Mouse (Mus musculus): ENCODE data around the gene Zfp568. TPM values are rescaled to one million over a fixed set of nuclear protein-coding genes. Genes with fewer than 3 reads are reported as not detected.
A peak's percentile ranks its signal among the peaks of the same experiment; 100 is the strongest.

Gene Zfp568
- total RNA-seq, 2 experiments from 2014 or later, result 12.8 to 16.1 TPM

DNA sequence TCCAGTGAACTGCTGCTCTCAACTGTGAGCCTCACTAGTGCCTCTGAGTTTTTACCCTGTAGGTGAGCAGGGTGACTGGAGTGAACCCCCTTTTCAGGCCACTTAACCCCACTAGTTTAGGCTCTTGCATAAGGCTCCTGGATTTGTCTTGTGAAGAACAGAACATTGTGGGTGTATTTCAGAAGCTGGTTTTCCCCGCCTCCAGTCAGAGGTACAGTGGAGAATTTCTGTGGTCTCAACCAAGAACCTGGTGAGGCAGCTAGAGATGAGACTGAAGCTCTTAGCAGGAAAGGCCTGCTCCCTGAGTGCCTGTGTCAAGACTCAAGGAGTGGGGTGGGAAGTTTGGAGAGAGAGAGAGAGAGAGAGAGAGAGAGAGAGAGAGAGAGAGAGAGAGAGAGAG, 23.8 kb downstream of the Zfp568 start:
- Histone ChIP-seq H3K27ac (peak overlapping the region; percentile 92), H3K4me3 (no peak overlapping the region)
- intact Hi-C loops (cut with DNase I), result no loop called here
- no peak for DNase-seq
- no peak for TF ChIP-seq CTCF (IDR thresholded peaks at IDR 0.05)

DNA sequence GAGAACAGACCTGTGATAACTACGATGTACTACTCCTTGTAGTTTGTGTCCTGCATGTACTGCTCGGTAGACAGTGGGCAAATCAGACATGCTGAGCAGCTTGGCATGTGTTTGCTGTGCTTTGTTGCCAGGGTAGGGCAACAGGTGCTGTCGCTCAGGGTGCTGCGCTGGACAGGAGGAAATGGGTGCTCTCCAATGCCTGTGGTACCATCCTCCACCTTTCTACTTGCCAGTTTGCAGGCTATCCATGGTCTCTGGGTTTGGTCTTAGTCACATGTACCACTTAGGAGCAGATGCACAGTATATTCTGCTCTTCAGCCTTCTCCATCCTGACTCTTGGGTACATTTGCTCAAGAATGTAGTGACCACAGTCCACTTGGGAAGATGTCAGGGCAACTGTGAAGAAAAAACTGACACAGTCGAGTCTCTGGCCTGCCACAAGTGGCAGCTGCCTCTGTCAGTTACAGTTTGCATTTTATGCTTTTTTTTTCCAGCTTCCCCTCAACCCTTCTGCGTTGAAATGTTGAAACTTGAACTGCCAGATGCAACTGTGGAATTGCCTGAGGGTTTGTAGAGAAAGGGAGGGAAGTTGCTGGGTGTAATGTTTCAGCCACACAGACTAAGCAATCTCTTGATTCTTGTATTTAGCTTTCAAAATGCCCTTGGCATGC, 24.4 kb downstream of the Zfp568 start:
- H3K27ac ChIP-seq, result peak overlapping the region; percentile 92
- intact Hi-C loops (cut with DNase I), result no loop called here
- H3K4me3 ChIP-seq, result 0 out of 2 replicates have a peak overlapping the region, but pooled peaks have one; percentile 13
- peak; percentile 66 for DNase-seq
- TF ChIP-seq CTCF (IDR thresholded peaks at IDR 0.05), result no peak

GRCm38 (mm10) chr7:30009321-30010085, 25.7 kb downstream of the Zfp568 start:
- no peak for TF ChIP-seq CTCF (IDR thresholded peaks at IDR 0.05)
- H3K27ac ChIP-seq, result peak overlapping the region; percentile 92
- peak overlapping the region; percentile 58 for H3K4me3 ChIP-seq
- intact Hi-C loops (cut with DNase I), result loop anchor here (5.0 to 10.0 kb wide), 3 partner anchors 55 to 195 kb away; partner anchors contain the start of gene Zfp146
- DNase-seq, result peak; percentile 93

DNA sequence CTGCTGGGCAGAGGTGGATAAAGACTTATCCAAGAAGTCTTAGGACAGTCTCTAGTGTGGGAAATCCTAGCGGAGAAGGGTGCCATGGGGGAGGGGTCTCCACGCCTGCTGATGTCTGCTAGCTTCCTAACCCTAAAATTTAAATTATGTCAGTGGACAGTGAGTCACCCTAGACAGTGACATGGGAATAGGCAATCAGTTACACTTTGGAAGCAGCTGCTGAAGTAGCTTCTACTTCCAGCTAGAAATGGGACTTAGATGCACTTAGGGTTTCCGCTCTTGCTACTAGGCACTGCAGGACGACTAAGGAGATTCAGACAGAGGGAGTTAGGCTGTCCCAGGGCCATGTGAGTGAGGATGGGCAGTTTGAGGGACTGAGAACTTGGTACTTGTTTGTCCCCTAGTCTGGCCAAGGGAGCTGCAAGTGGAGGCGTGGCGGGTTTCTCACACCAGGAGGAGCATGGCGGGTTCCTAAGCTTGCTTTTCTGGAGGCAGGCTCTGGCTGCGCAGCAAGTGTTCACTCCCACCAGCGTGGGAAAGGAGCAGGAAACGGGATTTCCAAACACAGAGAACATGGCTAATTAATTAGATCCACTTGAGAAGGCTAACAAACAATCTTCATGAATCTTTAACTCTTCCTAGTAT, 26.9 kb downstream of the Zfp568 start:
- no peak for TF ChIP-seq CTCF (IDR thresholded peaks at IDR 0.05)
- Histone ChIP-seq H3K4me3 (peak overlapping the region; percentile 47; the same call in 1 of the 2 replicates), H3K27ac (peak overlapping the region; percentile 92)
- intact Hi-C loops (cut with DNase I), result loop anchor here (5.0 to 10.0 kb wide), 3 partner anchors 54 to 194 kb away; partner anchors contain the start of gene Zfp146
- DNase-seq, result no peak

DNA sequence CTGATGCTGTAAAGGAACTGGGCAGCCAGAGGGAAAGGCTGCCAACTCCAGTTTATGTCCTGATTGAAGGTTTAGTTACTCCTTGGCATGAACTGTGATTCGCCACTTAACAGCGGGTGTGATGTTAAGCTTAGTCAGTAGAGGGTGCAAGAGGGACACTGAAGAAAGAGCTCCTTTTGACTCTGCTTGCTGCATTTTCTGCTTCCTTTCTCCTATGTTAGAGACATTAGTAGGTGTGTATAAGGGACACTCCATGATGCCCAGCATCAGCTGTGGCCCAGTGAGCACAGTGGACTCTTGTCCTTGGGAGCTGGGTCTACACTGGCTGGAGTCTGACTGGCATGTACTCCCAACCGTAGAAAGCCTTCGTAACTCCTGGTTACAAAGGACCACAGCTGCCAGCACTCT, 29.2 kb downstream of the Zfp568 start:
- peak; percentile 78 for TF ChIP-seq CTCF (IDR thresholded peaks at IDR 0.05)
- intact Hi-C loops (cut with DNase I), result loop anchor here (1.0 to 10.0 kb wide), 4 partner anchors 52 to 192 kb away; partner anchors contain the start of gene Zfp146
- H3K27ac ChIP-seq, result peak overlapping the region; percentile 73
- DNase-seq, result peak; percentile 68
- no peak overlapping the region for H3K4me3 ChIP-seq

GRCm38 (mm10) chr7:30017226-30017625, 33.5 kb downstream of the Zfp568 start:
- no peak for DNase-seq
- intact Hi-C loops (cut with DNase I), result loop anchor here (10.0 kb wide), 2 partner anchors 48 to 188 kb away; no protein-coding TSS in a partner anchor
- no peak overlapping the region for H3K27ac ChIP-seq
- H3K4me3 ChIP-seq, result no peak overlapping the region
- TF ChIP-seq CTCF (IDR thresholded peaks at IDR 0.05), result no peak

DNA sequence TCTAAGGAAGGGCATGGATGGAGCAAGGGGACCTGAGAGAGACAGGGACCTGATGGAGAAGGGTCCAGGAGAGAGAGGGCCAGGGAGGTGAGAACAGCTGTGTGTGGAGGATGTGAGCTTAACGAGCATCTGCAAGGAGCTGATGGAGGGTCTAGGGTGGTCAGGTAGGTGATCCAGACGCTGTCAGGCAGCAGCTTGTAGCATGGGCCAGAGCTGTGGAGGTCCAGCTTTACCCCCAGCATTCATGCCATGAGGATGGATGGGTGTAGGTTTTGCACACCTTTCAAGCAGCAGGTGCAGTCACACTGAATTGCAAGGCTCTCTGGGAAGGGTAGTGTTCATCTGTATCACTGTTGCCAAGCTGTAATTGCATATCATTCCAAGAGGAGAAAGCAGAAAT, 35.8 kb downstream of the Zfp568 start:
- intact Hi-C loops (cut with DNase I), result loop anchor here (10.0 kb wide), 2 partner anchors 45 to 185 kb away; no protein-coding TSS in a partner anchor
- no peak overlapping the region for H3K27ac ChIP-seq
- DNase-seq, result no peak
- H3K4me3 ChIP-seq, result no peak overlapping the region
- no peak for TF ChIP-seq CTCF (IDR thresholded peaks at IDR 0.05)

GRCm38 (mm10) chr7:30023324-30023723, 39.6 kb downstream of the Zfp568 start:
- no peak for DNase-seq
- intact Hi-C loops (cut with DNase I), result no loop called here
- H3K4me3 ChIP-seq, result no peak overlapping the region
- no peak overlapping the region for H3K27ac ChIP-seq
- TF ChIP-seq CTCF (IDR thresholded peaks at IDR 0.05), result no peak

DNA sequence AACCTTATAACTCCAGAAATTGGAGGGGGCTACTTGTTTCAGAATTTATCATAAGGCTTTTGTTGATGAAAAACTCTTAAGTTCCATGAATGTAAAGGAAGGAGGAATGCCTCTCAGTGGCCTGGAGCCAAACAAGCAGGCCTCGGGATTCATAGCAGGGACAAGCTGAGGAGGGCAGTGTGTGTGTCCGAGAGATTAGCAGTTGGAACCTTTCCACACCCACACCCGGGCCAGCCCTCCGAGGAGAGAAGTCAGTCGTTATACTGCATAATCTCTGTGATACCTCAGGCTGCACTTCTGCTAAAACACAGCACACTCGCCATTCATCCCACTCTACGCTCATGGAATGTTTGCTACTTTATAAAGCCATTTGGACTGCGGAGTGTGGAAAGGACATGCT, 40.0 kb downstream of the Zfp568 start:
- Histone ChIP-seq H3K4me3 (no peak overlapping the region), H3K27ac (no peak overlapping the region)
- intact Hi-C loops (cut with DNase I), result no loop called here
- DNase-seq, result no peak
- no peak for TF ChIP-seq CTCF (IDR thresholded peaks at IDR 0.05)

DNA sequence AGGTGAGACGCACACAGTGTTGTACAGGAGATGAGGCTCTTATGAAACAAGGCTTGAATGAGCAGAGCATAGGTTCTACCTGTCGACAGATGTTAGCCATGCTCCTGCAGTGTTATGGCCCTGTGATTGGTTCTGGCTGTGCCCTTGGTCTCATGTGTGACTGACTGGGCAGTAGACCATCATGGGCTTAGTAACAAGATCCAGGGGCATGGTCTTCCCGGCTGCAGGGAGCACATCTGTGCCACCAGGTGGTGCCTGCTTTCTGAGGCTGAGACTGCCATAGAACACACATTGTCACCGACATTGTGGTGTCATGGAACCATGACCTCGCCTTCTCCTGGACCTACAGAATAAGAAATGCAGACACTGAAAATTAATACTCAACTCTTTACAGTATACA, 41.6 kb downstream of the Zfp568 start:
- no peak for DNase-seq
- intact Hi-C loops (cut with DNase I), result loop anchor here (5.0 kb wide), 1 partner anchor 62 kb away; no protein-coding TSS in a partner anchor
- Histone ChIP-seq H3K4me3 (no peak overlapping the region), H3K27ac (no peak overlapping the region)
- peak; percentile 46 for TF ChIP-seq CTCF (IDR thresholded peaks at IDR 0.05)

GRCm38 (mm10) chr7:30027331-30027730, 43.6 kb downstream of the Zfp568 start:
- no peak overlapping the region for H3K27ac ChIP-seq
- DNase-seq, result no peak
- intact Hi-C loops (cut with DNase I), result loop anchor here (5.0 kb wide), 1 partner anchor 60 kb away; no protein-coding TSS in a partner anchor
- no peak overlapping the region for H3K4me3 ChIP-seq
- no peak for TF ChIP-seq CTCF (IDR thresholded peaks at IDR 0.05)

DNA sequence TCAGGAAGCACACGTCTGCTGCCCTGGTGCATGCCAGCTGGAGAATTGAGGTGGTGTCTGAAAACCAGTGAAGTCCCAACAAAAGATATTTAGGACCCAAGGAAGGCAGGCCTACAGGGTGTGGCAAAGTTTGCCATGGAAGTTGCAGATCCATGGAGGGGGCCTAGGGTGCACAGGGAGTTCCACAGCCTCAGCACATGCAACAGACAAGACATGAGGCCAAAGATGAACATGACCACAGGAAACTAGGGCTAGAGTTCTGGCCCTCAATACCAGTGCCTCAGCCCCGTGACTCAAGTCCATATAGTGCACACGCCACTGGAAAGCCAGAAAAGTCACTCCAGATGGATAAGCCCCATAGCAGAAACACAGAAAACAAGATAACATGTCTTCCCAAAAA, 44.8 kb downstream of the Zfp568 start:
- no peak for TF ChIP-seq CTCF (IDR thresholded peaks at IDR 0.05)
- DNase-seq, result no peak
- H3K27ac ChIP-seq, result no peak overlapping the region
- H3K4me3 ChIP-seq, result no peak overlapping the region
- intact Hi-C loops (cut with DNase I), result loop anchor here (5.0 kb wide), 1 partner anchor 59 kb away; no protein-coding TSS in a partner anchor

Measured in gastrocnemius, adult 2 months (tissue).